ENCODE assay signal across 9 mouse cellular contexts in genomic region chr4:48680648-48681343, GRCm38 (mm10). TPM values are rescaled to one million over a fixed set of nuclear protein-coding genes. Genes with fewer than 3 reads are reported as not detected.
DNase-seq lines count a peak whose midpoint lies in the region; ATAC-seq and TF ChIP-seq lines count a peak whose summit lies in the region.
"Had no signal": no experiment of that assay in that cellular context is flagged by ENCODE, and none has a peak within 500 bp of the region (broad histone marks: within the 10 kb centered on the region; RNA-seq: fewer than 3 reads in every experiment).

No protein-coding gene starts in this region.

- H3K27me3 ChIP-seq in limb, embryonic 14.5 days (ENCODE audit: control insufficient read depth, insufficient read depth, low read length): no peaks in the 10 kb centered on the region
- H3K27me3 ChIP-seq: neural tube, embryonic 12.5 days had no signal

- 41% methylated on average over 10 of the region's 11 CpGs for WGBS in limb, embryonic 14.5 days

- H3K4me3 ChIP-seq in gastrocnemius, adult 2 months: peak overlapping the region; percentile 35
- H3K4me3 ChIP-seq in limb, embryonic 14.5 days (replicated peaks; ENCODE audit: low read length): no peak overlapping the region
- H3K4me3 ChIP-seq: neural tube, embryonic 12.5 days had no signal

- no peak for DNase-seq in gastrocnemius, adult 2 months
- DNase-seq in gastrocnemius, postnatal 25 days: no peak
- DNase-seq in A20 (ENCODE audit: low read depth, low spot score): peak; percentile 83
- DNase-seq in brain, adult 2 months (ENCODE audit: low read depth, low spot score): peak; percentile 89
- peak; percentile 92 for DNase-seq in limb, embryonic 14.5 days (ENCODE audit: low spot score)
- DNase-seq in retina, adult 2 months (ENCODE audit: low read depth, low spot score): peak; percentile 46
- DNase-seq in T-cell, adult 2 months (ENCODE audit: low spot score): no peak

- TF ChIP-seq POLR2A in limb, embryonic 14.5 days (IDR thresholded peaks at IDR 0.05; ENCODE audit: borderline replicate concordance, extremely low read depth, insufficient read depth, insufficient read length): no peak

- peak; percentile 95 for ATAC-seq in granulocyte monocyte progenitor cell, adult 5-6 weeks (replicated peaks; ENCODE audit: poor library complexity, severe bottlenecking)
- peak; percentile 42; the same call in 1 of the 2 replicates for ATAC-seq in limb, embryonic 14.5 days (ENCODE audit: low FRiP score, low read depth)

- no peaks in the 10 kb centered on the region; the same call in 1 of the 2 replicates for H3K36me3 ChIP-seq in limb, embryonic 14.5 days (ENCODE audit: control insufficient read depth, insufficient read depth, low read length)

- no peak overlapping the region for H3K9ac ChIP-seq in limb, embryonic 14.5 days (ENCODE audit: low read depth, low read length, severe bottlenecking)
- H3K9ac ChIP-seq: neural tube, embryonic 12.5 days had no signal

- no peaks in the 10 kb centered on the region for H3K9me3 ChIP-seq in limb, embryonic 14.5 days (ENCODE audit: control insufficient read depth, low read length)
- H3K9me3 ChIP-seq: neural tube, embryonic 12.5 days had no signal

- peak; percentile 74 for TF ChIP-seq CTCF in gastrocnemius, adult 2 months (IDR thresholded peaks at IDR 0.05)

- H3K4me2 ChIP-seq in limb, embryonic 14.5 days (replicated peaks; ENCODE audit: low read depth, low read length, severe bottlenecking): no peak overlapping the region
- H3K4me2 ChIP-seq: neural tube, embryonic 12.5 days had no signal

- no peaks in the 10 kb centered on the region for H3K4me1 ChIP-seq in limb, embryonic 14.5 days (ENCODE audit: control insufficient read depth, insufficient read depth, low read length)
- H3K4me1 ChIP-seq: neural tube, embryonic 12.5 days had no signal

- no peak overlapping the region for H3K27ac ChIP-seq in gastrocnemius, adult 2 months
- no peak overlapping the region for H3K27ac ChIP-seq in limb, embryonic 14.5 days (replicated peaks; ENCODE audit: low read depth, low read length)
- H3K27ac ChIP-seq: neural tube, embryonic 12.5 days had no signal

- intact Hi-C loops in gastrocnemius, adult 2 months (cut with DNase I): loop anchor here (5.0 kb wide), 2 partner anchors 138 to 208 kb away; partner anchors contain the start of gene Tex10

RNA-seq across cellular contexts. Expression of gene Cavin4, which starts 17.5 kb away (rescaled TPM):
- total RNA-seq in gastrocnemius, adult 2 months (2021): 100 to 1,000 TPM; 116 to 159 TPM
- 100 to 1,000 TPM; 106 to 147 TPM for total RNA-seq in gastrocnemius, postnatal 25 days (2021)
- not detected in 2 replicates for total RNA-seq in granulocyte monocyte progenitor cell, adult 5-6 weeks (2014; fragmentation: Nextera tagmentation)
- total RNA-seq in granulocyte monocyte progenitor cell, adult 5-6 weeks (2017): not detected in 2 replicates
- polyA plus RNA-seq in limb, embryonic 14.5 days (2012; rRNA removed): 2.7 and 5.2 TPM in 2 replicates
- 3.4 and 5.7 TPM in 2 replicates for polyA plus RNA-seq in limb, embryonic 14.5 days (2014; fragmentation: Nextera tagmentation; extraction: Ambion mirVana)

Comparison
In these comparisons a context has a peak if more than half of its experiments do, and no peak if none do; other contexts are left out.
1. DNase-seq: peak in A20 (single experiment), brain, adult 2 months (single experiment), limb, embryonic 14.5 days (single experiment) and retina, adult 2 months (single experiment); none in gastrocnemius, adult 2 months (single experiment), gastrocnemius, postnatal 25 days (single experiment) and T-cell, adult 2 months (single experiment).
2. RNA of gene Cavin4, which starts 17.5 kb away (total RNA-seq): 116 to 159 TPM in gastrocnemius, adult 2 months and 106 to 147 TPM in gastrocnemius, postnatal 25 days; not detected in granulocyte monocyte progenitor cell, adult 5-6 weeks; every median in the first group is over 100 times any median in the second.